9 mouse cellular contexts compared by ENCODE assay signal in genomic region chr11:53529253-53529557, GRCm38 (mm10). TPM values are rescaled to one million over a fixed set of nuclear protein-coding genes. Genes with fewer than 3 reads are reported as not detected.
A peak's percentile ranks its signal among the peaks of the same experiment; 100 is the strongest.
DNase-seq lines count a peak whose midpoint lies in the region; ATAC-seq and TF ChIP-seq lines count a peak whose summit lies in the region.
"Had no signal": no experiment of that assay in that cellular context is flagged by ENCODE, and none has a peak within 500 bp of the region (broad histone marks: within the 10 kb centered on the region; RNA-seq: fewer than 3 reads in every experiment).

No protein-coding gene starts in this region.

- 50% methylated on average over 6 of the region's 6 CpGs for WGBS in kidney, embryonic 16.5 days
- 1% methylated on average over 6 of the region's 6 CpGs for WGBS in cerebellum, adult 2 months
- 37% methylated on average over 6 of the region's 6 CpGs for WGBS in lung, embryonic 14.5 days
- 78% methylated on average over 6 of the region's 6 CpGs for WGBS in forebrain, embryonic 12.5 days

- H3K4me1 ChIP-seq in kidney, embryonic 16.5 days (ENCODE audit: insufficient read depth, low read length), result peaks cover 11% of the 10 kb centered on the region
- H3K4me1 ChIP-seq in cerebellum, adult 2 months (ENCODE audit: control insufficient read depth, insufficient read depth, low read length), result peaks cover 70% of the 10 kb centered on the region
- no peaks in the 10 kb centered on the region; the same call in 1 of the 2 replicates for H3K4me1 ChIP-seq in lung, embryonic 14.5 days (ENCODE audit: insufficient read depth)
- H3K4me1 ChIP-seq in forebrain, embryonic 12.5 days, result peaks cover 6% of the 10 kb centered on the region

- TF ChIP-seq POLR2A in cerebellum, adult 2 months (IDR thresholded peaks at IDR 0.05; ENCODE audit: borderline replicate concordance, insufficient read depth, low read length), result peak; percentile 50; the same call in 1 of the 2 replicates

- no peak for TF ChIP-seq CTCF in cerebellum, adult 2 months (IDR thresholded peaks at IDR 0.05; ENCODE audit: borderline replicate concordance, insufficient read depth, low read depth, low read length)
- TF ChIP-seq CTCF in lung, embryonic 14.5 days (IDR thresholded peaks at IDR 0.05; ENCODE audit: low read depth), result no peak

- no peaks in the 10 kb centered on the region for H3K27me3 ChIP-seq in kidney, embryonic 16.5 days (ENCODE audit: insufficient read depth, low read length)
- no peaks in the 10 kb centered on the region for H3K27me3 ChIP-seq in cerebellum, adult 2 months (ENCODE audit: control insufficient read depth, insufficient read depth, low read length)
- H3K27me3 ChIP-seq in lung, embryonic 14.5 days (ENCODE audit: insufficient read depth, low read length), result no peaks in the 10 kb centered on the region
- H3K27me3 ChIP-seq in forebrain, embryonic 12.5 days, result no peaks in the 10 kb centered on the region

- no peak overlapping the region for H3K9ac ChIP-seq in kidney, embryonic 16.5 days (replicated peaks; ENCODE audit: low read length)
- no peak overlapping the region; the same call in 1 of the 2 replicates for H3K9ac ChIP-seq in lung, embryonic 14.5 days
- no peak overlapping the region for H3K9ac ChIP-seq in forebrain, embryonic 12.5 days

- peaks cover 10% of the 10 kb centered on the region for H3K36me3 ChIP-seq in kidney, embryonic 16.5 days (ENCODE audit: insufficient read depth, low read length)
- H3K36me3 ChIP-seq in lung, embryonic 14.5 days (ENCODE audit: insufficient read depth), result peaks cover 15% of the 10 kb centered on the region; the same call in 1 of the 2 replicates
- H3K36me3 ChIP-seq in forebrain, embryonic 12.5 days (replicated peaks), result peaks cover 13% of the 10 kb centered on the region

- no peak overlapping the region for H3K4me3 ChIP-seq in kidney, embryonic 16.5 days (ENCODE audit: low read length)
- peak overlapping the region; percentile 41 for H3K4me3 ChIP-seq in cerebellum, adult 2 months (replicated peaks; ENCODE audit: insufficient read depth, low read depth, low read length)
- H3K4me3 ChIP-seq in lung, embryonic 14.5 days (ENCODE audit: low read depth, low read length), result no peak overlapping the region
- H3K4me3 ChIP-seq in forebrain, embryonic 12.5 days (replicated peaks), result no peak overlapping the region

- H3K9me3 ChIP-seq in kidney, embryonic 16.5 days (ENCODE audit: low read length), result no peaks in the 10 kb centered on the region
- H3K9me3 ChIP-seq in lung, embryonic 14.5 days (ENCODE audit: low read depth, low read length), result no peaks in the 10 kb centered on the region
- H3K9me3 ChIP-seq in forebrain, embryonic 12.5 days, result no peaks in the 10 kb centered on the region

- no peak; the same call in 1 of the 2 replicates for ATAC-seq in kidney, embryonic 16.5 days (ENCODE audit: low FRiP score, low TSS enrichment)
- peak; percentile 70; the same call in 1 of the 2 replicates for ATAC-seq in lung, embryonic 14.5 days (ENCODE audit: insufficient read depth)
- no peak for ATAC-seq in erythroid progenitor cell, adult 5-6 weeks (replicated peaks; ENCODE audit: low FRiP score, poor library complexity, severe bottlenecking)
- no peak for ATAC-seq in forebrain, embryonic 12.5 days (ENCODE audit: low FRiP score)

- DNase-seq in kidney, postnatal 36 days, result peak; percentile 43 to 48
- DNase-seq in cerebellum, adult 2 months, result peak; percentile 88 to 94
- peak; percentile 97 for DNase-seq in heart, adult 11 months
- DNase-seq in lung, embryonic 14.5 days, result peak; percentile 69
- DNase-seq in c-Kit-positive CD71-positive TER-119-positive erythroid progenitor cells, embryonic 14.5 days (ENCODE audit: low spot score), result no peak

- no peak overlapping the region for H3K4me2 ChIP-seq in kidney, embryonic 16.5 days (replicated peaks; ENCODE audit: low read depth, low read length)
- peak overlapping the region; percentile 16; the same call in 1 of the 2 replicates for H3K4me2 ChIP-seq in lung, embryonic 14.5 days
- no peak overlapping the region for H3K4me2 ChIP-seq in forebrain, embryonic 12.5 days

- no peak overlapping the region for H3K27ac ChIP-seq in kidney, embryonic 16.5 days (ENCODE audit: low read length)
- H3K27ac ChIP-seq in cerebellum, adult 2 months (ENCODE audit: insufficient read depth, low read length), result peak overlapping the region; percentile 90
- 0 out of 2 replicates have a peak overlapping the region, but pooled peaks have one; percentile 32 for H3K27ac ChIP-seq in lung, embryonic 14.5 days (ENCODE audit: low read depth)
- no peak overlapping the region for H3K27ac ChIP-seq in forebrain, embryonic 12.5 days

RNA-seq across cellular contexts. Expression of gene Sept8, which starts 10.1 kb away (rescaled TPM):
- 25.7 and 25.9 TPM in 2 replicates for polyA plus RNA-seq in kidney, embryonic 16.5 days (2015; fragmentation: Nextera tagmentation; extraction: Ambion mirVana)
- 318 and 354 TPM in 2 replicates for polyA plus RNA-seq in cerebellum, adult 2 months (2012; rRNA removed)
- 25.3 and 25.6 TPM in 2 replicates for polyA plus RNA-seq in lung, embryonic 14.5 days (2014; fragmentation: Nextera tagmentation; extraction: Ambion mirVana)
- total RNA-seq in erythroid progenitor cell, adult 5-6 weeks (2015; ENCODE audit: low replicate concordance), result 143 and 148 TPM in 2 replicates
- 101 and 111 TPM in 2 replicates for total RNA-seq in erythroid progenitor cell, adult 5-6 weeks (2017; ENCODE audit: low replicate concordance)
- polyA plus RNA-seq in forebrain, embryonic 12.5 days (2016; fragmentation: Nextera tagmentation; extraction: Ambion mirVana), result 22.5 and 23.7 TPM in 2 replicates

RNA-seq across cellular contexts. Expression of gene Kif3a, which starts 38.0 kb away (rescaled TPM):
- polyA plus RNA-seq in kidney, embryonic 16.5 days (2015; fragmentation: Nextera tagmentation; extraction: Ambion mirVana), result 62.8 and 72.5 TPM in 2 replicates
- 91.1 and 93.2 TPM in 2 replicates for polyA plus RNA-seq in cerebellum, adult 2 months (2012; rRNA removed)
- 67.9 and 69.7 TPM in 2 replicates for polyA plus RNA-seq in lung, embryonic 14.5 days (2014; fragmentation: Nextera tagmentation; extraction: Ambion mirVana)
- total RNA-seq in erythroid progenitor cell, adult 5-6 weeks (2015; ENCODE audit: low replicate concordance), result 1.3 and 10.5 TPM in 2 replicates
- 3.5 and 4.6 TPM in 2 replicates for total RNA-seq in erythroid progenitor cell, adult 5-6 weeks (2017; ENCODE audit: low replicate concordance)
- 120 and 145 TPM in 2 replicates for polyA plus RNA-seq in forebrain, embryonic 12.5 days (2016; fragmentation: Nextera tagmentation; extraction: Ambion mirVana)

RNA-seq across cellular contexts. Expression of gene Sowaha, which starts 49.1 kb away (rescaled TPM):
- 0.17 and 0.23 TPM in 2 replicates for polyA plus RNA-seq in kidney, embryonic 16.5 days (2015; fragmentation: Nextera tagmentation; extraction: Ambion mirVana)
- 23.1 and 27.1 TPM in 2 replicates for polyA plus RNA-seq in cerebellum, adult 2 months (2012; rRNA removed)
- 0.17 and 0.18 TPM in 2 replicates for polyA plus RNA-seq in lung, embryonic 14.5 days (2014; fragmentation: Nextera tagmentation; extraction: Ambion mirVana)
- total RNA-seq in erythroid progenitor cell, adult 5-6 weeks (2015; ENCODE audit: low replicate concordance), result 29.9 and 42.8 TPM in 2 replicates
- 36.8 and 50.7 TPM in 2 replicates for total RNA-seq in erythroid progenitor cell, adult 5-6 weeks (2017; ENCODE audit: low replicate concordance)
- polyA plus RNA-seq in forebrain, embryonic 12.5 days (2016; fragmentation: Nextera tagmentation; extraction: Ambion mirVana), result 1.1 and 1.6 TPM in 2 replicates

RNA-seq across cellular contexts. Expression of gene Gm9945, which starts 49.2 kb away (rescaled TPM):
- not detected in 2 replicates for polyA plus RNA-seq in kidney, embryonic 16.5 days (2015; fragmentation: Nextera tagmentation; extraction: Ambion mirVana)
- polyA plus RNA-seq in cerebellum, adult 2 months (2012; rRNA removed), result 0.65 and 1.6 TPM in 2 replicates
- not detected in 2 replicates for polyA plus RNA-seq in lung, embryonic 14.5 days (2014; fragmentation: Nextera tagmentation; extraction: Ambion mirVana)
- 5.8 TPM in 1 of 2 replicates, not detected in the other for total RNA-seq in erythroid progenitor cell, adult 5-6 weeks (2015; ENCODE audit: low replicate concordance)
- total RNA-seq in erythroid progenitor cell, adult 5-6 weeks (2017; ENCODE audit: low replicate concordance), result not detected in 2 replicates
- polyA plus RNA-seq in forebrain, embryonic 12.5 days (2016; fragmentation: Nextera tagmentation; extraction: Ambion mirVana), result 0.29 TPM in 1 of 2 replicates, not detected in the other

RNA-seq across cellular contexts. Expression of gene Gm9837, which starts 58.9 kb away (rescaled TPM):
- not detected in 2 replicates for polyA plus RNA-seq in kidney, embryonic 16.5 days (2015; fragmentation: Nextera tagmentation; extraction: Ambion mirVana)
- not detected in 2 replicates for polyA plus RNA-seq in cerebellum, adult 2 months (2012; rRNA removed)
- not detected in 2 replicates for polyA plus RNA-seq in lung, embryonic 14.5 days (2014; fragmentation: Nextera tagmentation; extraction: Ambion mirVana)
- not detected in 2 replicates for total RNA-seq in erythroid progenitor cell, adult 5-6 weeks (2015; ENCODE audit: low replicate concordance)
- not detected in 2 replicates for total RNA-seq in erythroid progenitor cell, adult 5-6 weeks (2017; ENCODE audit: low replicate concordance)
- polyA plus RNA-seq in forebrain, embryonic 12.5 days (2016; fragmentation: Nextera tagmentation; extraction: Ambion mirVana), result not detected in 2 replicates
- polyA plus RNA-seq: frontal cortex, adult 2 months had no signal

Comparison
In these comparisons a context has a peak if more than half of its experiments do, and no peak if none do; other contexts are left out.
1. H3K27ac ChIP-seq: peak in cerebellum, adult 2 months (single experiment) and lung, embryonic 14.5 days (single experiment); none in kidney, embryonic 16.5 days (single experiment) and forebrain, embryonic 12.5 days (single experiment).
2. RNA of gene Sept8, which starts 10.1 kb away (polyA plus RNA-seq): 318 to 354 TPM in cerebellum, adult 2 months; 25.7 to 25.9 TPM in kidney, embryonic 16.5 days, 25.3 to 25.6 TPM in lung, embryonic 14.5 days and 22.5 to 23.7 TPM in forebrain, embryonic 12.5 days; every median in the first group is over 10 times any median in the second.